Mouse (Mus musculus) heart, adult 9 months (tissue): Measurements from ENCODE around the gene Gm2a.
"Not testable (repeated sequence)": the region's sequence is repeated elsewhere in the genome, so short reads cannot be mapped to it uniquely, and the experiment has no call there.

ENCODE experiments used
- DNase-seq, 2 experiments: peaks; one replicate each; pipeline ENCODE4 v3.0.0; 2022; ENCODE audit warnings: low spot score in 2 of 2

The Gm2a gene

GRCm38 (mm10) chr11:55096731-55097462 lies 1.0 kb upstream of the Gm2a start:
- DNase-seq: no peak

GRCm38 (mm10) chr11:55098189-55098915 lies 437 bp downstream of the Gm2a start:
- no peak for DNase-seq

- DNase-seq: no peak
Observed at GRCm38 (mm10) chr11:55099019-55099771, 1.3 kb downstream of the Gm2a start.

- DNase-seq: no peak
Observed at GRCm38 (mm10) chr11:55099868-55100267, 2.0 kb downstream of the Gm2a start.

- no peak for DNase-seq
Observed at GRCm38 (mm10) chr11:55102015-55102414, 4.1 kb downstream of the Gm2a start.

- no peak for DNase-seq
Observed at GRCm38 (mm10) chr11:55103229-55103628, 5.3 kb downstream of the Gm2a start.

GRCm38 (mm10) chr11:55105389-55105788 lies 7.5 kb downstream of the Gm2a start:
- DNase-seq: no peak

GRCm38 (mm10) chr11:55106636-55107035 lies 8.7 kb downstream of the Gm2a start:
- no peak for DNase-seq

GRCm38 (mm10) chr11:55109521-55110300 lies 11.8 kb downstream of the Gm2a start:
- DNase-seq: no peak

- no peak for DNase-seq
Observed at GRCm38 (mm10) chr11:55110566-55111169, 12.8 kb downstream of the Gm2a start.

- DNase-seq: peak; percentile 32 to 57
Observed at GRCm38 (mm10) chr11:55113209-55113860, 15.4 kb downstream of the Gm2a start.

- DNase-seq: not testable (repeated sequence)
Observed at GRCm38 (mm10) chr11:55113861-55114250, 15.9 kb downstream of the Gm2a start.

GRCm38 (mm10) chr11:55114291-55114690 lies 16.4 kb downstream of the Gm2a start:
- DNase-seq: no peak

GRCm38 (mm10) chr11:55116004-55116403 lies 18.1 kb downstream of the Gm2a start:
- no peak for DNase-seq

- DNase-seq: no peak
Observed at GRCm38 (mm10) chr11:55117031-55117430, 19.1 kb downstream of the Gm2a start.

- no peak for DNase-seq
Observed at GRCm38 (mm10) chr11:55120279-55120678, 22.4 kb downstream of the Gm2a start.

- DNase-seq: no peak
Observed at GRCm38 (mm10) chr11:55120821-55121271, 22.9 kb downstream of the Gm2a start.

GRCm38 (mm10) chr11:55121430-55121829 lies 23.5 kb downstream of the Gm2a start:
- no peak for DNase-seq

- DNase-seq: no peak
Observed at GRCm38 (mm10) chr11:55126663-55127062, 28.7 kb downstream of the Gm2a start.

GRCm38 (mm10) chr11:55127937-55128336 lies 30.0 kb downstream of the Gm2a start:
- no peak for DNase-seq

- DNase-seq: no peak
Observed at GRCm38 (mm10) chr11:55128411-55128810, 30.5 kb downstream of the Gm2a start.
